Mouse (Mus musculus): ENCODE data around the gene Nrxn3. TPM values are rescaled to one million over a fixed set of nuclear protein-coding genes. Genes with fewer than 3 reads are reported as not detected.

Nrxn3 gene
- polyA plus RNA-seq, 1 experiment: not detected

GRCm38 (mm10) chr12:89331474-89332263 lies 609.0 kb downstream of the Nrxn3 start:
- H3K4me3 ChIP-seq (ENCODE audit: insufficient read depth, low read length): no peak overlapping the region
- no peaks in the 10 kb centered on the region for H3K4me1 ChIP-seq (ENCODE audit: control insufficient read depth, insufficient read depth, low read length)
- TF ChIP-seq POLR2A (IDR thresholded peaks at IDR 0.05; ENCODE audit: borderline replicate concordance, low read depth, low read length): no peak
- no peak for TF ChIP-seq CTCF (IDR thresholded peaks at IDR 0.05; ENCODE audit: low read depth, low read length)
- H3K27ac ChIP-seq (ENCODE audit: insufficient read depth, low read depth, low read length): no peak overlapping the region

- Histone ChIP-seq H3K4me3 (ENCODE audit: insufficient read depth, low read length) (no peak overlapping the region), H3K4me1 (ENCODE audit: control insufficient read depth, insufficient read depth, low read length) (no peaks in the 10 kb centered on the region), H3K27ac (ENCODE audit: insufficient read depth, low read depth, low read length) (no peak overlapping the region)
- TF ChIP-seq CTCF (IDR thresholded peaks at IDR 0.05; ENCODE audit: low read depth, low read length) (no peak), POLR2A (IDR thresholded peaks at IDR 0.05; ENCODE audit: borderline replicate concordance, low read depth, low read length) (no peak)
These were observed 610.8 kb downstream of the Nrxn3 start for GRCm38 (mm10) chr12:89333486-89333885.

- no peak for TF ChIP-seq CTCF (IDR thresholded peaks at IDR 0.05; ENCODE audit: low read depth, low read length)
- TF ChIP-seq POLR2A (IDR thresholded peaks at IDR 0.05; ENCODE audit: borderline replicate concordance, low read depth, low read length): no peak
- Histone ChIP-seq H3K4me1 (ENCODE audit: control insufficient read depth, insufficient read depth, low read length) (no peaks in the 10 kb centered on the region), H3K27ac (ENCODE audit: insufficient read depth, low read depth, low read length) (no peak overlapping the region), H3K4me3 (ENCODE audit: insufficient read depth, low read length) (no peak overlapping the region)
These were observed 642.2 kb downstream of the Nrxn3 start for GRCm38 (mm10) chr12:89364850-89365249.

GRCm38 (mm10) chr12:89369939-89370338 lies 647.3 kb downstream of the Nrxn3 start:
- no peak overlapping the region for H3K27ac ChIP-seq (ENCODE audit: insufficient read depth, low read depth, low read length)
- H3K4me3 ChIP-seq (ENCODE audit: insufficient read depth, low read length): no peak overlapping the region
- no peak for TF ChIP-seq POLR2A (IDR thresholded peaks at IDR 0.05; ENCODE audit: borderline replicate concordance, low read depth, low read length)
- TF ChIP-seq CTCF (IDR thresholded peaks at IDR 0.05; ENCODE audit: low read depth, low read length): no peak
- H3K4me1 ChIP-seq (ENCODE audit: control insufficient read depth, insufficient read depth, low read length): no peaks in the 10 kb centered on the region

- TF ChIP-seq POLR2A (IDR thresholded peaks at IDR 0.05; ENCODE audit: borderline replicate concordance, low read depth, low read length) (no peak), CTCF (IDR thresholded peaks at IDR 0.05; ENCODE audit: low read depth, low read length) (no peak)
- no peak overlapping the region for H3K4me3 ChIP-seq (ENCODE audit: insufficient read depth, low read length)
- H3K4me1 ChIP-seq (ENCODE audit: control insufficient read depth, insufficient read depth, low read length): no peaks in the 10 kb centered on the region
- H3K27ac ChIP-seq (ENCODE audit: insufficient read depth, low read depth, low read length): no peak overlapping the region
These were observed 653.9 kb downstream of the Nrxn3 start for GRCm38 (mm10) chr12:89376600-89376999.

GRCm38 (mm10) chr12:89377051-89377643 lies 654.5 kb downstream of the Nrxn3 start:
- H3K4me3 ChIP-seq (ENCODE audit: insufficient read depth, low read length): no peak overlapping the region
- no peak for TF ChIP-seq CTCF (IDR thresholded peaks at IDR 0.05; ENCODE audit: low read depth, low read length)
- no peak for TF ChIP-seq POLR2A (IDR thresholded peaks at IDR 0.05; ENCODE audit: borderline replicate concordance, low read depth, low read length)
- H3K27ac ChIP-seq (ENCODE audit: insufficient read depth, low read depth, low read length): no peak overlapping the region
- H3K4me1 ChIP-seq (ENCODE audit: control insufficient read depth, insufficient read depth, low read length): no peaks in the 10 kb centered on the region

- H3K4me3 ChIP-seq (ENCODE audit: insufficient read depth, low read length): no peak overlapping the region
- H3K4me1 ChIP-seq (ENCODE audit: control insufficient read depth, insufficient read depth, low read length): no peaks in the 10 kb centered on the region
- no peak overlapping the region for H3K27ac ChIP-seq (ENCODE audit: insufficient read depth, low read depth, low read length)
- no peak for TF ChIP-seq CTCF (IDR thresholded peaks at IDR 0.05; ENCODE audit: low read depth, low read length)
- no peak for TF ChIP-seq POLR2A (IDR thresholded peaks at IDR 0.05; ENCODE audit: borderline replicate concordance, low read depth, low read length)
These were observed 655.0 kb downstream of the Nrxn3 start for GRCm38 (mm10) chr12:89377687-89378086.

- Histone ChIP-seq H3K4me1 (ENCODE audit: control insufficient read depth, insufficient read depth, low read length) (no peaks in the 10 kb centered on the region), H3K4me3 (ENCODE audit: insufficient read depth, low read length) (no peak overlapping the region), H3K27ac (ENCODE audit: insufficient read depth, low read depth, low read length) (no peak overlapping the region)
- TF ChIP-seq POLR2A (IDR thresholded peaks at IDR 0.05; ENCODE audit: borderline replicate concordance, low read depth, low read length) (no peak), CTCF (IDR thresholded peaks at IDR 0.05; ENCODE audit: low read depth, low read length) (no peak)
These were observed 660.6 kb downstream of the Nrxn3 start for GRCm38 (mm10) chr12:89383254-89383653.

- no peak overlapping the region for H3K27ac ChIP-seq (ENCODE audit: insufficient read depth, low read depth, low read length)
- no peak for TF ChIP-seq POLR2A (IDR thresholded peaks at IDR 0.05; ENCODE audit: borderline replicate concordance, low read depth, low read length)
These were observed 672.6 kb downstream of the Nrxn3 start for GRCm38 (mm10) chr12:89395121-89395792.

GRCm38 (mm10) chr12:89436519-89436918 lies 713.8 kb downstream of the Nrxn3 start:
- H3K27ac ChIP-seq (ENCODE audit: insufficient read depth, low read depth, low read length): no peak overlapping the region
- TF ChIP-seq CTCF (IDR thresholded peaks at IDR 0.05; ENCODE audit: low read depth, low read length) (no peak), POLR2A (IDR thresholded peaks at IDR 0.05; ENCODE audit: borderline replicate concordance, low read depth, low read length) (no peak)
- no peaks in the 10 kb centered on the region for H3K4me1 ChIP-seq (ENCODE audit: control insufficient read depth, insufficient read depth, low read length)
- H3K4me3 ChIP-seq (ENCODE audit: insufficient read depth, low read length): no peak overlapping the region

More at GRCm38 (mm10) chr12:89395121-89395792, 672.6 kb downstream of the Nrxn3 start:
- Histone ChIP-seq H3K4me3 (ENCODE audit: insufficient read depth, low read length) (no peak overlapping the region), H3K4me1 (ENCODE audit: control insufficient read depth, insufficient read depth, low read length) (no peaks in the 10 kb centered on the region)
